Comparison of ENCODE assay signal across 8 mouse cellular contexts in the genomic region with DNA sequence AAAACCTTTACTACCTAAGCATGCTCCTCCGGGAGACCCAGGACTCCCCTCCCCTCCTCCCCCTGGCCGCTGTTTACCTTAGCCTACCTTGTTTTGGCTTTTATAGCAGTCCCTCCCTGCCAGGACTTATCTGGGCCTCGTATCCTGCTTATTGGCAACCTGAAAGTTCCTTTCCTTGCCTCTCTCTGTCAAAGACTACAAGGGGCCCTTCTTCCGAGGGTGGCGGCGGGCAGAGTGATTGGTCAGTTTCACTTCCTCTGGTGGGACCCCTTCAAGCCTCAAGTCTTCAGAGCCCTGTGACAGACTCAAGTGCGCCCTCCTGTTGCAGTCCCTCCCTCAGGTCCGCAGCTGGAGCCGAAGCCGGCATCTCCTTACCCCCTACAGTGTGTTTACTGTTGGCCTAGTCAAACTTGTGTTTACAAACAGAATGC. TPM values are rescaled to one million over a fixed set of nuclear protein-coding genes. Genes with fewer than 3 reads are reported as not detected.
A peak's percentile ranks its signal among the peaks of the same experiment; 100 is the strongest.
DNase-seq lines count a peak whose midpoint lies in the region; ATAC-seq and TF ChIP-seq lines count a peak whose summit lies in the region.

No protein-coding gene starts in this region.

- H3K4me1 ChIP-seq in G1E (ENCODE audit: insufficient read depth, low read depth, low read length), result peaks cover 57% of the 10 kb centered on the region
- peaks cover 46% of the 10 kb centered on the region for H3K4me1 ChIP-seq in bone marrow macrophage, adult 2 months (ENCODE audit: control insufficient read depth, insufficient read depth, low read length)
- H3K4me1 ChIP-seq in forebrain, embryonic 11.5 days (replicated peaks; ENCODE audit: control insufficient read depth, insufficient read depth, low read length), result peaks cover 24% of the 10 kb centered on the region

- H3K27me3 ChIP-seq in G1E (ENCODE audit: insufficient read depth, low read length), result no peaks in the 10 kb centered on the region
- no peaks in the 10 kb centered on the region for H3K27me3 ChIP-seq in forebrain, embryonic 11.5 days (ENCODE audit: control insufficient read depth, insufficient read depth, low read length)

- TF ChIP-seq CTCF in G1E (IDR thresholded peaks at IDR 0.05; ENCODE audit: low read depth, low read length), result no peak
- no peak for TF ChIP-seq CTCF in bone marrow macrophage, adult 2 months (IDR thresholded peaks at IDR 0.05; ENCODE audit: low read depth, low read length)

- no peak for TF ChIP-seq POLR2A in bone marrow macrophage, adult 2 months (IDR thresholded peaks at IDR 0.05; ENCODE audit: borderline replicate concordance, low read depth, low read length)

- 2% methylated on average over 10 of the region's 10 CpGs for whole genome bisulfite sequencing in forebrain, embryonic 11.5 days

- DNase-seq in G1E (ENCODE audit: low spot score), result peak; percentile 66
- DNase-seq in forebrain, embryonic 11.5 days (ENCODE audit: low spot score), result peak; percentile 72
- peak; percentile 57 to 62 for DNase-seq in layer of hippocampus, postnatal 10 days (ENCODE audit: low spot score in 2 of 2)
- DNase-seq in lung, postnatal 4 days, result peak; percentile 75 to 78
- DNase-seq in right cerebral cortex, adult 18-20 months, result peak; percentile 50
- no peak for DNase-seq in urinary bladder, adult 2 months (ENCODE audit: low spot score)

- peak overlapping the region; percentile 48 for H3K27ac ChIP-seq in bone marrow macrophage, adult 2 months (ENCODE audit: insufficient read depth, low read depth, low read length)
- H3K27ac ChIP-seq in forebrain, embryonic 11.5 days (ENCODE audit: low read depth, low read length), result no peak overlapping the region

- peak overlapping the region; percentile 99 for H3K4me3 ChIP-seq in G1E (ENCODE audit: low read depth, low read length)
- peak overlapping the region; percentile 56 for H3K4me3 ChIP-seq in bone marrow macrophage, adult 2 months (ENCODE audit: insufficient read depth, low read length)
- peak overlapping the region; percentile 97 for H3K4me3 ChIP-seq in forebrain, embryonic 11.5 days (ENCODE audit: low read depth, low read length)

- H3K9ac ChIP-seq in forebrain, embryonic 11.5 days (ENCODE audit: low read length), result peak overlapping the region; percentile 6; the same call in 1 of the 2 replicates

- H3K9me3 ChIP-seq in G1E (replicated peaks), result no peaks in the 10 kb centered on the region
- no peaks in the 10 kb centered on the region for H3K9me3 ChIP-seq in forebrain, embryonic 11.5 days (ENCODE audit: control insufficient read depth, low read length)

- H3K36me3 ChIP-seq in G1E (replicated peaks), result peaks cover 35% of the 10 kb centered on the region
- no peaks in the 10 kb centered on the region for H3K36me3 ChIP-seq in forebrain, embryonic 11.5 days (ENCODE audit: control insufficient read depth, insufficient read depth, low read length)

- ATAC-seq in G1E (ENCODE audit: extremely low read depth, insufficient number of reproducible peaks, low FRiP score, poor library complexity, severe bottlenecking), result 0 out of 2 replicates have a peak, but pooled peaks have one; percentile 5
- ATAC-seq in forebrain, embryonic 11.5 days (replicated peaks; ENCODE audit: low FRiP score), result no peak
- ATAC-seq in hematopoietic stem cell, adult 5-6 weeks (replicated peaks in 1 of 2; ENCODE audit: insufficient read depth in 1 of 2, low FRiP score in 2 of 2, low TSS enrichment in 1 of 2, low read depth in 1 of 2, poor library complexity in 2 of 2, severe bottlenecking in 2 of 2), result peak; percentile 50 to 51

- peak overlapping the region; percentile 73 for H3K4me2 ChIP-seq in forebrain, embryonic 11.5 days (ENCODE audit: low read depth, low read length, severe bottlenecking)

RNA-seq across cellular contexts. Expression of a gene that starts 1.6 kb away (rescaled TPM):
- total RNA-seq in G1E (2014; fragmentation: Nextera tagmentation) (99.0 and 111 TPM in 2 replicates), G1E (2017) (30.1 and 30.5 TPM in 2 replicates)
- 41.8 and 49.1 TPM in 2 replicates for polyA plus RNA-seq in G1E (2012)
- polyA plus RNA-seq in bone marrow macrophage, adult 2 months (2012; ENCODE audit: insufficient read depth, insufficient read length, missing spikeins), result 23.4 and 24.4 TPM in 2 replicates
- polyA plus RNA-seq in forebrain, embryonic 11.5 days (2014; fragmentation: Nextera tagmentation; extraction: Ambion mirVana), result 11.3 TPM in 2 replicates
- total RNA-seq in hematopoietic stem cell, adult 5-6 weeks (2017), result 24.3 and 27.4 TPM in 2 replicates
- total RNA-seq in layer of hippocampus, postnatal 10 days (2021), result 10 to 100 TPM; 83.8 to 85.0 TPM
- 9.7 and 17.1 TPM in 2 replicates for polyA plus RNA-seq in urinary bladder, adult 2 months (2012; rRNA removed)

RNA-seq across cellular contexts. Expression of a gene that starts 1.8 kb away (rescaled TPM):
- total RNA-seq in G1E (2014; fragmentation: Nextera tagmentation), result 61.1 and 65.5 TPM in 2 replicates
- total RNA-seq in G1E (2017), result 96.7 and 134 TPM in 2 replicates
- polyA plus RNA-seq in G1E (2012), result 126 and 154 TPM in 2 replicates
- 41.0 and 44.9 TPM in 2 replicates for polyA plus RNA-seq in bone marrow macrophage, adult 2 months (2012; ENCODE audit: insufficient read depth, insufficient read length, missing spikeins)
- 274 and 277 TPM in 2 replicates for polyA plus RNA-seq in forebrain, embryonic 11.5 days (2014; fragmentation: Nextera tagmentation; extraction: Ambion mirVana)
- 105 and 106 TPM in 2 replicates for total RNA-seq in hematopoietic stem cell, adult 5-6 weeks (2017)
- 100 to 1,000 TPM; 245 to 256 TPM for total RNA-seq in layer of hippocampus, postnatal 10 days (2021)
- polyA plus RNA-seq in urinary bladder, adult 2 months (2012; rRNA removed), result 42.7 and 45.4 TPM in 2 replicates

RNA-seq across cellular contexts. Expression of a gene that starts 59.2 kb away (rescaled TPM):
- total RNA-seq in G1E (2014; fragmentation: Nextera tagmentation) (54.4 and 78.3 TPM in 2 replicates), G1E (2017) (14.6 and 17.7 TPM in 2 replicates)
- 25.7 and 26.4 TPM in 2 replicates for polyA plus RNA-seq in G1E (2012)
- polyA plus RNA-seq in bone marrow macrophage, adult 2 months (2012; ENCODE audit: insufficient read depth, insufficient read length, missing spikeins), result 110 and 122 TPM in 2 replicates
- polyA plus RNA-seq in forebrain, embryonic 11.5 days (2014; fragmentation: Nextera tagmentation; extraction: Ambion mirVana), result 21.2 and 28.5 TPM in 2 replicates
- total RNA-seq in hematopoietic stem cell, adult 5-6 weeks (2017), result 33.7 and 45.8 TPM in 2 replicates
- 100 to 1,000 TPM; 113 to 114 TPM for total RNA-seq in layer of hippocampus, postnatal 10 days (2021)
- polyA plus RNA-seq in urinary bladder, adult 2 months (2012; rRNA removed), result 102 and 121 TPM in 2 replicates
